Mouse (Mus musculus) mouse embryonic stem cell (cell line): Measurements from ENCODE around the gene Gbp3.
"Not testable (repeated sequence)": the region's sequence is repeated elsewhere in the genome, so short reads cannot be mapped to it uniquely, and the experiment has no call there.

Experiments used
- in situ Hi-C, 2 experiments: fragments of 300-500 bp; cut with MboI; formaldehyde crosslinking; loops; 1 replicate in 1 of 2; 3 replicates in 1 of 2; pipeline ENCODE4 v1.14.3; 2019 to 2020; ENCODE audit warnings: low sequenced_read_pairs in 2 of 2, low pct_unique_long_range_greater_than_20kb in 1 of 2, mixed read lengths in 1 of 2; ENCODE audit not compliant: unreplicated experiment in 1 of 2

Gene Gbp3

DNA sequence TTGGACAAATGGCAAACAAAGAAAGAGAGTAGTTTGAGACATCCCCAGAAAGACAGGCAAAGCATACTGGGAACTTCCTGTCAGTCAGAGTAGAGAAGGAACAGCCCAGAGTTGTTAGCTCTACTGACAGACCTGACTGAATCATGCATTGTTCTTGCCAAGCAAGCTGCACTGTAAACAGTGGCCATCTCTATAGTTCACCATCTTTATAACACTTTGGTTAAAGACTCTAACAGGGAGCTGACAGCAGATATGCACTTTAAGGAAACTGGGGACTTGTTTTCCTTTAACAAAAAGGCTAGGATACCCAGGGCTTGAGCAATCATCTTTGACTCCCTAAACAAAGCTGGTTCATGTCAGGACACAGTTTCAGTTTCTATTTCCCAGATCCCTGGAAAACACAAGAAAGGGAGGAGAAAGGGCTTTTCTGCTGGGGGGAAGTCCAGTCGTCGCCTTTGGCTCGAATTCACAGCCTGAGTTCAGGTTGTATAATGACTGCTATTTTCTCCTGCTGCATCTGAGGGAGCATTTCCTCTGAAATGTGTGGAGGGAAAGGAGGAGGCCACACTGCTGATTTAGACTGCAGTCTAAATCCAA, at the start of gene Gbp3:
Gene Gbp3, plus strand, starts transcription at position 395 of the 597 bp plus-strand sequence.
- in situ Hi-C loops, result no loop called here

- in situ Hi-C loops, result no loop called here
Measured at GRCm38 (mm10) chr3:142528116-142528515, 31.7 kb upstream of the Gbp3 start.

DNA sequence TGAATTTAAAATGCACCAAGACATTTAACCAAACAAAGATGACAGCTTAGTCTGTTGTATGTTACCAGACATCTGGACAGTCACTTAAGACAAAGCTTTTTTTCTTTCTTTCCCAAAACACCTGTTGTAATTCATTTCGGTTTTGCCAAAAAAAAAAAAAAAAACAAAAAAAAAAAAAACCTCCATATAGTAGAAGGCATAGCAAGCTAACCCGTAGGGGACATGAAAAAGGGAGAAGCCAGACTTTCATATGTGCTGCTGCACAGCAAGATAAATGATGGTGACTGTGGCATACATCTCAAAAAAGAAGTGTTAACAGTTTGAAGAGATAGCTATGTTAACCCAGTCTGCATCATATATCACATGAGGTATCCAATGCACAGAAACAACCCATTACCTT, 30.2 kb upstream of the Gbp3 start:
- in situ Hi-C loops, result no loop called here

GRCm38 (mm10) chr3:142530087-142530953, 29.5 kb upstream of the Gbp3 start, which contains the start of gene Gbp7:
Gbp7 (plus strand) TSS chr3:142530342.
- in situ Hi-C loops, result no loop called here

DNA sequence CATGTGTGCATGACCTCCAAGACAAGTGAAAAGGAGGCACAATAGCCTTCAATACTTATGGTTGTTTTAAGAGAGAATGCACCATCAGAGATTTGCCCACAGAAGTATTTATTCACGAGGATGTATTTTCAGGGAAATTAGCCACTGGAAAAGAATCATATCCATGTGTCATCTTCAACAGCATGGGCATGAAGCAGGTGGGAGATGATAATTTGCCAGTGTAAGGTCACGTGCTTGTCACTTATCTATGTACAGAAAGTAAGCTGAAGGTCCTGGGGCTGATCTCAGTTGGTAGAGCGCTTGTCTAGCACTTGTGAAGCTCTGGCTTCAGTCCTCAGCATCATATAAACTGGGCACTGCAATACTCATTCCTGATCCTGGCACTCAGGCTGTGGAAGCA, 28.2 kb upstream of the Gbp3 start:
- in situ Hi-C loops, result no loop called here

DNA sequence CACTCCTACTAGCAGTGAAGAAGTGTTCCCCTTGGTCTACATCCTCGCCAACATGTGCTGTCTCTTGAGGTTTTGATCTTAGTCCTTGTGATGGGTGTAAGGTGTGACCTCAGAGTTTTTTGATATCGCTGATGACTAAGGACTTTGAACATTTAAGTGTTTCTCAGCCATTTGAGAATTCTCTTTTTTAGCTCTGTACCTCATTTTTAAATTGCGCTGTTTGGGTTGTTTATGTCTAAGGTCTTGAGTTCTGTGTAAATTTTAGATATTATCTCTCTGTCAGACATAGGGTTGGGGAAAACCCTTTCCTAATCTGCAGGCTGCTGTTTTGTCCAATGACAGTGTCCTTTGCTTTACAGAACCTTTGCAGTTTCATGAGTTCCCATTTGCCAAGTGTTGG, 26.6 kb upstream of the Gbp3 start:
- in situ Hi-C loops, result no loop called here

- in situ Hi-C loops, result no loop called here
Measured at GRCm38 (mm10) chr3:142535667-142536066, 24.2 kb upstream of the Gbp3 start.

- in situ Hi-C loops, result no loop called here
Measured at GRCm38 (mm10) chr3:142541391-142541790, 18.4 kb upstream of the Gbp3 start.

DNA sequence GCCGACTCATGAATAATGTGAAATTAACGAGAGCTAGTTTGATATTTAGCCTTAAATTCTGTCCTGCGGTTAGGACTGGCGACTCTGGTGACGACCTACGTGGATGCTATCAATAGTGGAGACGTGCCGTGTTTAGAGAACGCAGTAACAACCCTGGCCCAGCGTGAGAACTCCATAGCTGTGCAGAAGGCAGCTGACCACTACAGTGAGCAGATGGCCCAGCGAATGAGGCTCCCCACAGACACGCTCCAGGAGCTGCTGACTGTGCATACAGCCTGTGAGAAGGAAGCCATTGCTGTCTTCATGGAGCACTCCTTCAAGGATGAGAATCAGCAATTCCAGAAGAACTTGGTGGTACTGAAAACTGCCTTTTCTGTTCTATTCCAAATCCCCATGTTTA, 17.1 kb upstream of the Gbp3 start:
- in situ Hi-C loops, result not testable (repeated sequence)

DNA sequence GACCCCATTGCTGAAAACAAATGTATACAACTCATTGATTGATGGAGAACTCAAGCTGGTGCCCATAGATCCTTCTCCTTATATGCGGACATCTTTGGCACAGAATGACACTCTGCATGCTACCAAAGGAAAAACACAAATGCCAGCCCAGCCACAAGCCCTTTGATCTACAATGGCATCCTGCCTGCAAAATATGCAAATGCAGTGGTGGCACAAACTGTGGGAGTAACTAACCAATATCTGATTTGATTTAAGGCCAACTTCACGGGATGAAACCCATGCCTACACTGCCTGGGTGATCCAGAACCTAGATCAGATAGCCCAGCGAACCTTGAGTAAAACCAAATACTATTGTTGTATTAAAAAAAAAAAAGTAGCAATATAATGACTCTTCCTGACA, 13.1 kb upstream of the Gbp3 start:
- in situ Hi-C loops, result no loop called here

GRCm38 (mm10) chr3:142550052-142550676, 9.7 kb upstream of the Gbp3 start:
- in situ Hi-C loops, result no loop called here

DNA sequence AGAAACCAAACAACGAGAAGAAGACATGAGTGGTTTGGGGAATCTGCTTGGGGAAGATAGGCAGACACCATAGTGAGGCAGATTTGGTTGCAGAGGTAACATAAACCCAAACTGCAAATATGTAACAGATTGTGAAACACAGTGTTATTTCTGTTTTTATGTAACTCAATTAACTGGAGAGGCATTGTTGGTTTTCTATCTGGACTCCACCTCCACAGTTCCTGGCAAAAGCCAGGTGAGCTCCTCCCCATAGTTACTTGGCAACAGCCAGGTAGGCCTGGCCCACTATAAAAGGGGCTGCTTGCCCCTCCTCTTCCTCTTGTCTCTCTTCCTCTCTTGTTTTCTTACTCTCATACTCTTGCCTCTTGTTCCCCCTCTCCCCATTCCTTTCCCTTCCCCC, 5.2 kb upstream of the Gbp3 start:
- in situ Hi-C loops, result no loop called here

DNA sequence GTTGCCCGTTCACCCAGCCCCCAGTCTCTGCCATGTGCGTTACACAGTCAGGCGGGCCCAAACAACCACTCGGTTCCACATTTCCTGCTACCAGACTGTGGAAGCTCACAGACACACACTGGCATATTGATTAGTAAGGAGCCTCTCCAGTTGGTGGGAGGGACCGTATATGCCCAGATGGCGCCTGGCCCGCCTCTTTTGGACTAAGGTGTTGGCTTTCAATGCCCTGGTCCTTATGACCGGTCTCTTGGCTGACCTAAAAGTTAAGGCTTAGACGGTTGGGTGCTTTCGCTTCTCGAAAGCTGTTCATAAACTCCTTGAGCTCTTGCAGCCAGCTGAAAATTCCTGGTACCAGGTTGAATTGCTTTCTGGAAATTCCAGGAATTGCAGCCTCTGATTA, 4.2 kb upstream of the Gbp3 start:
- in situ Hi-C loops, result no loop called here

DNA sequence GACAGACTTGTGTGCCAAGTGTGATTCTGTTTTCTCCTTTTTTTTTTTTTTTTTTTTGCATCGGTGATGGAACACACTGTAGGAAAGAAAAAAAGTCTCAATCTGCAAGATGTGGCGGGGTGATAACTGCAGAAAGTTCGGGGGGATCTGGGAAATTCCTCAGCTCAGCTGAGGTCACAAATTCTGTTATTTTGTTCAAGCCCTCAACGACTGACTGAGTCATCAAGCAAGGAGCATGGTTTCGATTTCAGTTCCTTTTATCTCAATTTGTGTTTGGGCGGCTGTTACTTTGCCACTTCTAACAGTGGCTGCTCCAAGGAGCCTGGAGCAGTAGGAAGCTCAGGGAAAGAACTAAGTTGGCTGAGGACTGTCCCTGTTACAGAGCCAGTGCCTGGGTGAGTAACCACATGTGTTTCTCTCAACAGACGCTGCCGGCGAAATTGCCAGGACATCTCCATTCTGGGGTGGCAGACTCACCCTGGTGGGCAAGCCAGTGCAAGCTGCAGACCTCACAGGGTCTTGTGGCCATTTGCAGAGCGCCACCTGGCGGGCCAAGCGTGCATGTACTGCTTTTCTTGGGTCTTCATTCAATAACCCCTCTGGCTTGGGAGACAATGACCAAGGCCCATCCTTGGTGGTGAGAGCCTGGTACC, 596 bp downstream of the Gbp3 start:
- in situ Hi-C loops, result no loop called here

- in situ Hi-C loops, result no loop called here
Measured at GRCm38 (mm10) chr3:142561045-142561646, 1.3 kb downstream of the Gbp3 start.

- in situ Hi-C loops, result no loop called here
Measured at GRCm38 (mm10) chr3:142561666-142562065, 1.8 kb downstream of the Gbp3 start.

GRCm38 (mm10) chr3:142567490-142567889, 7.7 kb downstream of the Gbp3 start:
- in situ Hi-C loops, result not testable (repeated sequence)

GRCm38 (mm10) chr3:142570738-142571137, 10.9 kb downstream of the Gbp3 start:
- in situ Hi-C loops, result no loop called here

DNA sequence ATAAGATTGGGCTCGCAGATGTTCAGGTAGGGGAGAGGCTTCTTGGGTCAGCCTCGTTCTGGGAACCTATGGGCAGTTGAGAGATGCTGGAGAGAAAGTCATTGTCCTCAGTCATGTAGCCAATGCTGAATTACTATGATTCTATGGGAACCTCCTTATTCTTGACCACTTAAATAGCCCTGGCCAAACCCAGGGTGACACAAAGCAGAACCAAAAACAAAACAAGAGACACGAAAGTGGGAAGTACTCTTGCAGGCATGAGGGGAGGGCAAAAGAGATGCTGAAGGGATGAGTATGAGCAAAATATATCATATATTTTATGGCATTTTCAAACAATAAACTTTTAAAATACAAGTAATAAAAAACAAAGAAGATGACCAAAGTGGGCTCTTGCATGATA, 17.3 kb downstream of the Gbp3 start:
- in situ Hi-C loops, result no loop called here
